ENCODE assay signal across 9 mouse cellular contexts in the genomic region with DNA sequence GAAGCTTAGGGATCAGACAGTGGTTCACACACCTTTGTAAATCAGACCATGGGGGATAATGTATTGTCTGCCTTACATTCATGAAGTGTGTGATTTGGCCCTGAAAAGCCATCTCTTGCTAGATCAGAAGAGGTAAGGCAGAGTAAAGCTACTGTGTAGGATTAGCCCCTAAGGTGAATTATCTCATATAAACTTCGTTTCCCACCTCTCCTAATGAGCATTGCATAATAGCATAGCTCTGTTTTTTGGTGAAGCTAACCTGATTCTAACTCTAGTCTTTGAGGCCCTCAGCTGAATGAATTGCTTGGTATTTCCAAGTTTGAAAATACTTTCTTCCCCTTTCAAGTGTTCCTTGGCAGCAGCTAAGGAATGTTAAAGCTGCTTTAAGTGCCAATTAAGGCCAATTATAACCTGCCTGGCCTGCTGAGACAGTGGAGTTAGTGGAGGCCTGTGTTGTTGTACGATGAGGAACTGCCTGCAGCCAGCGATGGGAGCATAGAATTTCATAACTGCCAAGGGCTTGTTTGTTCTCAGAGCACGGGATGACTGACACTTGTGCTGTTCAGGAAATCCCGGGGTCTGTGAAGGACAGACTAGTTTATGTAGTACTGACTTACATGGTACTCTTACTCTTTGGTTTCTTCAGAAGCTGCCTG. TPM values are rescaled to one million over a fixed set of nuclear protein-coding genes. Genes with fewer than 3 reads are reported as not detected.
DNase-seq lines count a peak whose midpoint lies in the region; ATAC-seq and TF ChIP-seq lines count a peak whose summit lies in the region.
"Had no signal": no experiment of that assay in that cellular context is flagged by ENCODE, and none has a peak within 500 bp of the region (broad histone marks: within the 10 kb centered on the region; RNA-seq: fewer than 3 reads in every experiment).

No protein-coding gene starts in this region.

- no peak for TF ChIP-seq CTCF in thymus, adult 2 months (IDR thresholded peaks at IDR 0.05; ENCODE audit: borderline replicate concordance, control insufficient read depth, extremely low read depth, insufficient read depth, low read length, poor library complexity)

- H3K4me2 ChIP-seq in forebrain, embryonic 14.5 days (ENCODE audit: low read length): peak overlapping the region; percentile 11; the same call in 1 of the 2 replicates
- no peak overlapping the region for H3K4me2 ChIP-seq in lung, embryonic 16.5 days (ENCODE audit: low read depth, low read length)
- H3K4me2 ChIP-seq: heart, embryonic 15.5 days; neural tube, embryonic 13.5 days had no signal

- DNase-seq in thymus, postnatal 14 days: peak; percentile 26
- no peak for DNase-seq in thymus, adult 2 months
- DNase-seq in forebrain, embryonic 14.5 days (ENCODE audit: low spot score): peak; percentile 83
- DNase-seq in cerebellum, postnatal 14 days: no peak
- DNase-seq in ovary, adult 18-20 months (ENCODE audit: low spot score): no peak
- no peak for DNase-seq in adrenal gland, postnatal 25 days

- H3K9ac ChIP-seq in forebrain, embryonic 14.5 days (ENCODE audit: low read length): no peak overlapping the region
- H3K9ac ChIP-seq in lung, embryonic 16.5 days (ENCODE audit: low read length): no peak overlapping the region
- H3K9ac ChIP-seq: heart, embryonic 15.5 days; neural tube, embryonic 13.5 days had no signal

- no peaks in the 10 kb centered on the region for H3K36me3 ChIP-seq in thymus, adult 2 months (ENCODE audit: control insufficient read depth, insufficient read depth, low read length)
- H3K36me3 ChIP-seq in forebrain, embryonic 14.5 days (ENCODE audit: control insufficient read depth, insufficient read depth, low read length): no peaks in the 10 kb centered on the region
- no peaks in the 10 kb centered on the region for H3K36me3 ChIP-seq in lung, embryonic 16.5 days (ENCODE audit: control insufficient read depth, insufficient read depth, low read length)
- H3K36me3 ChIP-seq: heart, embryonic 15.5 days; neural tube, embryonic 13.5 days had no signal

- peaks cover 15% of the 10 kb centered on the region for H3K4me1 ChIP-seq in thymus, adult 2 months (replicated peaks; ENCODE audit: control insufficient read depth, insufficient read depth, low read length)
- H3K4me1 ChIP-seq in forebrain, embryonic 14.5 days (ENCODE audit: control insufficient read depth, insufficient read depth, low read length): peaks cover 36% of the 10 kb centered on the region
- H3K4me1 ChIP-seq in lung, embryonic 16.5 days (replicated peaks; ENCODE audit: control insufficient read depth, insufficient read depth, low read length): peaks cover 29% of the 10 kb centered on the region

- H3K9me3 ChIP-seq in forebrain, embryonic 14.5 days (replicated peaks; ENCODE audit: control insufficient read depth, low read length): no peaks in the 10 kb centered on the region
- H3K9me3 ChIP-seq in lung, embryonic 16.5 days (ENCODE audit: control insufficient read depth, low read length): no peaks in the 10 kb centered on the region
- H3K9me3 ChIP-seq: heart, embryonic 15.5 days; neural tube, embryonic 13.5 days had no signal

- ATAC-seq in forebrain, embryonic 14.5 days: peak; percentile 83
- ATAC-seq in lung, embryonic 16.5 days (ENCODE audit: low read depth): peak; percentile 81

- no peak overlapping the region for H3K27ac ChIP-seq in thymus, adult 2 months (ENCODE audit: control insufficient read depth, insufficient read depth, low read length)
- peak overlapping the region; percentile 65 for H3K27ac ChIP-seq in forebrain, embryonic 14.5 days (ENCODE audit: low read depth, low read length)
- peak overlapping the region; percentile 53 for H3K27ac ChIP-seq in lung, embryonic 16.5 days (ENCODE audit: low read length)
- H3K27ac ChIP-seq: heart, embryonic 15.5 days; neural tube, embryonic 13.5 days had no signal

- H3K27me3 ChIP-seq in thymus, adult 2 months (ENCODE audit: control insufficient read depth, insufficient read depth, low read length): no peaks in the 10 kb centered on the region
- H3K27me3 ChIP-seq in forebrain, embryonic 14.5 days (replicated peaks; ENCODE audit: control insufficient read depth, insufficient read depth, low read length): no peaks in the 10 kb centered on the region
- no peaks in the 10 kb centered on the region for H3K27me3 ChIP-seq in lung, embryonic 16.5 days (ENCODE audit: control insufficient read depth, insufficient read depth, low read depth, low read length)
- H3K27me3 ChIP-seq: heart, embryonic 15.5 days; neural tube, embryonic 13.5 days had no signal

- TF ChIP-seq POLR2A in thymus, adult 2 months (IDR thresholded peaks at IDR 0.05; ENCODE audit: control insufficient read depth, extremely low read depth, insufficient read depth, low read length, poor library complexity): no peak

- H3K4me3 ChIP-seq in thymus, adult 2 months (ENCODE audit: control insufficient read depth, insufficient read depth, low read length): no peak overlapping the region
- no peak overlapping the region for H3K4me3 ChIP-seq in forebrain, embryonic 14.5 days (ENCODE audit: low read depth, low read length)
- no peak overlapping the region for H3K4me3 ChIP-seq in lung, embryonic 16.5 days (ENCODE audit: low read length)
- H3K4me3 ChIP-seq: heart, embryonic 15.5 days; neural tube, embryonic 13.5 days had no signal

- 18% methylated on average over 5 of the region's 5 CpGs for WGBS in thymus, adult 2 months
- WGBS in forebrain, embryonic 14.5 days: 2% methylated on average over 5 of the region's 5 CpGs
- 25% methylated on average over 5 of the region's 5 CpGs for WGBS in lung, embryonic 16.5 days

RNA-seq across cellular contexts. Expression of gene Psmd6, which starts 56.2 kb away (rescaled TPM):
- polyA plus RNA-seq in thymus, adult 2 months (2012; rRNA removed): 34.2 and 34.5 TPM in 2 replicates
- 298 and 305 TPM in 2 replicates for polyA plus RNA-seq in forebrain, embryonic 14.5 days (2014; fragmentation: Nextera tagmentation; extraction: Ambion mirVana)
- 205 and 209 TPM in 2 replicates for polyA plus RNA-seq in lung, embryonic 16.5 days (2015; fragmentation: Nextera tagmentation; extraction: Ambion mirVana)
- total RNA-seq in adrenal gland, postnatal 25 days (2021): 127 and 138 TPM in 2 replicates

Comparison
In these comparisons a context has a peak if more than half of its experiments do, and no peak if none do; other contexts are left out.
1. DNase-seq: peak in thymus, postnatal 14 days (single experiment) and forebrain, embryonic 14.5 days (single experiment); none in thymus, adult 2 months (single experiment), cerebellum, postnatal 14 days (0 of 2), ovary, adult 18-20 months (single experiment) and adrenal gland, postnatal 25 days (single experiment).